Mouse (Mus musculus) erythroblast, adult 5-6 weeks (primary cell): ENCODE data around the gene Asrgl1. TPM values are rescaled to one million over a fixed set of nuclear protein-coding genes. Genes with fewer than 3 reads are reported as not detected.
"Not testable (repeated sequence)": the region's sequence is repeated elsewhere in the genome, so short reads cannot be mapped to it uniquely, and the experiment has no call there.

Experiments
- ATAC-seq: replicated peaks from 2 replicates; pipeline ENCODE4 v1.8.0; 2016; ENCODE audit warnings: moderate number of reproducible peaks, mild to moderate bottlenecking, moderate TSS enrichment, inconsistent platforms; ENCODE audit not compliant: poor library complexity, low FRiP score, severe bottlenecking
- total RNA-seq, 2 experiments: library from RNA; stranded (forward) in 1 of 2; stranded (reverse) in 1 of 2; fragments of 150-400 nt in 1 of 2; fragments of 200-764, 138-1000 nt in 1 of 2; gene quantifications; 2 replicates each; pipeline versions ENCODE4 v1.2.3 to v1.2.4; 2015 to 2017; ENCODE audit warnings: low replicate concordance in 2 of 2

Asrgl1 gene
- total RNA-seq, 2 experiments from 2014 or later = 2.1 to 5.1 TPM

DNA sequence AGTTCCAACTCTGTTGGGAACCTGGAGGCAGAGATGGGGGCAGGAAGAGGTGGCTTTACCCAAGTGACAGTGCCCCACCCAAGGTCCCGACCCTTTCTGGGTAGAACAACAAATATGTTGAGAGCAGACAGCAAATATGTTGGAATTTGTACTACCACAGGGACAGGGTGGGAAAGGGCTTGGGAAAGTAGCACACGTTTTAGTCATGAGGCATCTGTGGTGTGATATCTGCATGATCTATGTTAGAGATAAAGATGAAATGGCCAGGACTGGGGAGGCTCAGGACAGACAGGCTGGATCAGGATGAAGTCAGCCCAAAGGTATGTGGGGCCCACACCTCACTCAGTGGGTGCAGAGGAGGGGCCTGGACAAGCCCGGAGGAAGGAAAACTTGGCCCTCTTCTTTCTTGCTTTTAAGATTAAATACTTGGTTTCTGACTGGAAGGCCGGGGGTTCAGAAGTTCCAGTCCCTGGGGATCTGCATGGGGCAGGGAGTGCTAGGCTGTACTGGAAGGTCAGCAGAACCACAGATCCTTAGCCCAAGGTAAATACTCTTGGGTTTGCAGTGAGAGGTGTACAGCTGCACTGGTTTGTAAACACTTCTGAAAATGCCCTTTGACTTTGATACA is 28.6 kb downstream of the Asrgl1 start:
- ATAC-seq = no peak

DNA sequence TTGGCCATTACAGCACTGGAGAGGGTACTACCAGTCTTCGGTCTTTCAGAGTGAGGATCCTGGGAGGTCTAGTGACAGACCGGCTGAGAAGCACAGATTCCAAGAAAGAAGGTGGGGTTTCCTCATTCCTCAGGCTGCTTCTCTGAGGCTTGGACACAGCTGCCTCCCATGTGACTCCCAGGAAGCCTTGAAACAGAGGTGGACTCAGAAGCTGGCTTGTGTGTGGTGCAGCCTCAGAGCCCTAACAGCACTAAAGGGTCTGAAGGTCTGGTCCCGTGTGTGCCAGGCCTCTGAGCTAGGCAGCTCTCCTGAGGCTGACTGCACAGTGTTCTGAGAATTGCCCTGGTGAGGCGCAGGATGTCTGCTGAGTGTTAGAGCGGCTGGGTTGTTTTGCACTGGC is 29.3 kb downstream of the Asrgl1 start:
- ATAC-seq = no peak

DNA sequence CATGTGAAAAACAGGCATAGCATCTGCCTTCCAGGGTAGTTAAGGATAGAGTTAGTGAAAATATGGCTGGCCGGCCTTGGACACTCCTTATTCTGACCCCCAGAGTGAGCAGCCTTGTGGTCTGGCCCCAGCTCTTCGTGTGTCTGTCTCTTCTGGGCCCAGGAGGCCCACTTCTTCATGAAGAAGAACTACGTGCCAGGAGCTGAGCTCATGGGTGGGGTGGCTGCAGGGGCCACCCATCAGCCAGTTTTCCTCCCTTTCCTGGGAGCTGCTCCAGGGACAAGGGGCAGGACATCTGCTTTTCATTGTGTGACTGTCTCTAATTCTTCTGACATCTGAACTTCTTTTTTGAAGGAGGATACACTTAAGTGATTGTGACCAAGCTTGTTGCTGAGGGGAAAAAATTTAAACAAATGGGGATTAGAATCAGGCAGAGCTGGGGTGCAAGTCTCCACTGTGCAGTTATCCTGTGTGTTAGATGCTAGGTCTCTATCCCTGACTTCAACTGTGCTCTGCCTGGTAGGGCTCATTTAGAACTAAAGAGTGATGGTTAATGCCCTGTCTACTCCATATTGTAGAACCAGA is 30.2 kb downstream of the Asrgl1 start:
- no peak for ATAC-seq

DNA sequence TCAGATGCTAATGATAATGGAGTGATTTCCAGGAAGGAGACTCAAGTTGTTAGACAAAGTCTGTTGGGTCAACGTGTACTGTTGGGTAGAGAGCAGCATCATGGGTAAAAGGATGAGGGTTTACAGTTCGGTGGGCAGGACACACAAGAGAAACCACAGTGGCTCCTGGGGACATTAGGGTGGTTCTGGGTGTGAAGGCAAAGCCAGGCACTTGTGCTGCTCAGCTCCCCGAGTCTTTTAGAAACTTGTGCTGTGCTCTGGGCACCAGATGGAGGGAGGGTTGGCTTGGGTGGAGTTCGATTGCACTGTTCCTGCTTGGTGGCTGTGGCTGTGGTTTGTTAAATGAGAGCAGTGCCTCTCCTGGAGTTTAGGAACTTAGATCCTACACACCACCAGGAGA is 31.4 kb downstream of the Asrgl1 start:
- ATAC-seq = no peak

DNA sequence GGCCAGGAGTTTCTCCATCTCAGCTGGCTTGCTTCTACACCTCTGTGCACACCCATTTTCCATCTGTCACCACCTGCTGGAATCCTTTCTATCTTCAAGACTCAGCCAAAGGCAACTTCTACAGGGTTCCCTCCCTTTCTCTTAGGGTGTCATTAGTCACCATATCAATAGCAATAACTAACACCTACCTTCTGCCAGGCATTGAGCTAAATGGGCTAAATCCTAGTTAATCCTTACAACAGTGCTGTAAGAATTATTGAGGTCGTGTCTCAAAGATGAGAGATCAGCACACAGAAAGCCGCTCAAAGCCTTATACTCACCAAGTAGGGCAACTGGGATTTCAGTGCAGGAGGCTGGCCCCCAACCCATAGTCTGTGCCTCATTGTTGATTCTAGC is 34.4 kb downstream of the Asrgl1 start:
- ATAC-seq = no peak

DNA sequence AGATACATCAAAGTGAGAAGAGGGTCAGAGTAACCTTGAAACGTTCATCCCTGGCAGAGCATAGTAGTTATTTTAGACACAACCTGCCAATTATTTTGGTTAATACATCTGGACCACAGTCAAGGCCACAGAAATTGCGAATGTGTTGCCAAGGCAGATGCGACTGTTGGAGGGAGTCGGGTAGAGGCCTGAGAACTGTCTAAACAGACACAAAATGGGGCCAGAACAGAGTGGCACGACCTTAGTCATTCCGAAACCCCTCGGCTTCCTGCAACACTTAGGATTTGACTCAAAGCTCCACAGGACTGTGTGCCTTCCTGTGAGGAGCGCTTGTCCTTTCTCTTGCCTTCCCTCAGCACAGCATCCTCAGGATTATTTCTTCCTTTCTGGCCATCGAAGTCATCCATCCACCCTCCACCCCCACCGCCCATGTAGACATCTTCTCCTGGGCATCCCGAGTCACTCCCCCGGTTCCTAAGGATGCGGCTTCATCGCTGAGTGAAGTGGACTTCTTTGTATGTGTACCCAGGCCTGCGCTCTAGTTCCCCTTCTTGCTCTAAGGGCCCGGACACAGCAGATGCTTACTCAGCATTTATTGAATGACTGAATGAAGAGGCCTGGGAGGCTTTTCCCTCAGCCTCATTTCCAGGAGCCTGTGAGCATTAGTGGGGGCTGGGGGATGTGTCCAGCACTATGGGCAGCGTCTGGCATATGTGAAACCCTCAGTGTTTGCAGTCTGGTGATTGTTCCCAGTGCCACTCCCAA is 35.0 kb downstream of the Asrgl1 start:
- no peak for ATAC-seq

DNA sequence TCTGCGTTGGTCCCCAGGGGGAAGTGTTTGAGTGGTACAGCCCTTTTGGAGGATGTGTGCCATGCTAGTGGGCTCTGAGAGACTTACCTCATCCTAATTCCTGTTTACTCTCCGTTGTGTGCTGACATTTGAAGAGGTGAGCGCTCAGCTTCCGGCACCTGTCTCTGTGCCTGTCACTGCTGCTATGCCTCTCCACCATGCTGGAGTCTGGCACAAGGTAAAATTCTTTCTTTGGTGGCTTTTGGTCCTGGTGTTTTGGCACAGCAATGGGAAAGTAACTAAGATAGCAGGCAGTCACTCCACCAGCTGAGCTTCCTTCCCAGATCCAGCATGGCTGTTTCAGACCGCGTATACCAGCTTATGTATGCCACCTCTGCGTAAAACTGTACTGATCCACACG is 35.7 kb downstream of the Asrgl1 start:
- no peak for ATAC-seq

DNA sequence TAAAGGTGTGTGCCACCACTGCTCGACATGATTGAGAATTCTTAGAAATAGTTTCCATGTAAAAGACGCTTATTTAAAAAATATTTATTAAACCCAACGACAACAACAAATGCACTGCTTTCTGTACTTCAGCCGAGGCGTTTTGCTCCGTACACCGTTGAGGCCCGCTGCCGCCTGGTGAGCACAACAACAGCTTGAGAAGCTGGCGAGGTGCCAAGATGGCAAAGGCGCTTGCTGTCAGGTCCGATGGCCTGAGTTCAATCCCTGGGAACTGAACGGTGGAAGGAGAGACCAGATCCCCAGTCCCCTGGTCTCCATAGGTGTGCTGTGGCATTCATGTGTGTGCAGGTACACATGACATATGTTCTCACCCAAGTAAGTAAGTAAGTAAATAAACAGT is 38.0 kb downstream of the Asrgl1 start:
- no peak for ATAC-seq

DNA sequence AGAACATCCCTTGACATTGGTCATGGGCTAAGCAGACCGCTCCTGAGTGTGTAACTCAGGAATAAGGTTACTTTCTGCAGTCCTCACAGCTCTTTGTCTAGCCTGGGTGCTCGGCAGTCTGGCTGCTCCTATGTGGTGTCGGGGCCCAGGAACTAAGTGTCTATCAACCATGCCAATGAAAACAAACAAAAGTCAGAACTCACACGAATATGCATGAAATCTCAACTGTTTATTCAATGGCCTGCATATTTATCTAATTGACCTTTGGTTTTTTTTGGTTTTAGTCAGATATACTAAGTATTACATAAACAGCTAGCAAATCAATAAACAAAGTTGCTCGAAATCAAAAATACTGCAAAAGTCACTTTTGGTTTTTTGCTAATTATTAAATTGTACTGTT is 40.3 kb downstream of the Asrgl1 start:
- ATAC-seq = no peak

DNA sequence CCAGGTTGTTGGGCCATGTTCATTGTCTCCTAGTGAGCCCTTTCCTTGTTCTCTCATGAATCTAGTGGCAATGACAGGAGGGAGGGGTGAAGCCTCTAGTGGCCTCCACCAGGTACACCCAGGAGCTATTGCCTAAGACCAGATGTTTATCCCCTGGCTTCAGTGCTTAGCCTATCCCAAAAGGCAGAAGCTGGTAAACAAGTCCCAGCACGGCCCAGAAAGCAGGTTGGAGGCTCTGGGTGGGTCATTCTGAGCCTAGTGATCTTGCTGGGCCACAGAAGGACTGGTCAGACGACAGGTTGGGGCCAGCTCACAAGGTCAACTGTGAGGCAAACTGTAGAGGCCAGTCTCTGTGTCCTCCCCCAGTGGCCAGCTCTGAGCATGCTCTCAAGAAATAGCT is 44.7 kb downstream of the Asrgl1 start:
- no peak for ATAC-seq

DNA sequence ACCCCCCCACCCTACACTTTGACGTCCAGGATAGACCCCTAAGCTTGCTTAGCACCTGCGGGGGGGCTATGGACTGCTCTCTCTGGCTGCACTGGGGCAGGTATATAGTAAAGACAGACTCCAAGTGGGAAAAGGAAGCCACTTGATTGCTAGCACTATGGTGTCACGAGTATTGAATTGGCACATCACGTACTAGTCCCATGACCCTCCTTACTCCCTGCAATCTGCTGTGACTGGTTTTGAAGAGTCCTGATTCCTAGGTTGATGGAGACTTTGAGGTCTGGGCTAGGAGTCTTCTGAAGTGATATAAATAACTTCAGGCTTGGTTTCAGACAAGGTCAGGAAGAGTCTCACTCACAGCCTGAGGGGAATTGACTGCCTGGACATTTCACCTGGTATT is 45.2 kb downstream of the Asrgl1 start:
- no peak for ATAC-seq

DNA sequence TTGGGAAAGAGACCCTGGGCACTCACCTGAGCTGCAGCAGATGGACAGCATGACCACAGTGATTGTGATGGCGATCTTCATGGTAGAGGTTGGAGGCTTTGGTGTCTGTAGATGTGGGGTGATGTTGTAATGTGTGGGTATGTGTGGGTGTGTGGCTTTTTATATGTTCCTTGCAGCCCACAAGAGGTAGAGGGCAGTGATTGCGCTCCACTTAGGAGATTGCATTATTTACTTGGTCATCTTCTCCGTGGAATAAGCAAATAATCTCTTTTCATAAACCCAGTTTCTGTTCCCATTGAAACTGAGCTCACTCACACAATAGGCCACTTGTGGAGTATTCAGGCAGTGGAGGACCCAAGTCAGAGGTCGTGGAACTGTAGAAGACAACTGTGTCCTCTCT is 47.6 kb downstream of the Asrgl1 start, which contains the start of gene Scgb1a1:
Scgb1a1 (minus strand) TSS at position 138 of the 400 bp plus-strand sequence.
- no peak for ATAC-seq

DNA sequence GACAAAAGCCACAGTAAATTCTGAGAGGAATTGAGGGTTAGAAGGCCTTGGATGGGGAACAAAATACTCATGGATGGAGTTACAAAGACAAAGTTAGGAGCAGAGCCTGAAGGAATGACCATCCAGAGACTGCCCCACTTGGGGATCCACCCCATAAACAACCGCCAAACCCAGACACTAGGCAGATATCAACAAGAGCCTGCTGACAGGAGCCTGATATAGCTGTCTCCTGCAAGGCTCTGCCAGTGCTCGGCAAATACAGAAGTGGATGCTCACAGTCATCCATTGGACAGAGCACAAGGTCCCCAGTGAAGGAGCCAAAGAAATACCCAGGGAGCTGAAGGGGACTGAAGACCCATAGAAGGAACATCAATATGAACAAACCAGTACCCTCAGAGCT is 51.5 kb downstream of the Asrgl1 start:
- ATAC-seq = not testable (repeated sequence)

DNA sequence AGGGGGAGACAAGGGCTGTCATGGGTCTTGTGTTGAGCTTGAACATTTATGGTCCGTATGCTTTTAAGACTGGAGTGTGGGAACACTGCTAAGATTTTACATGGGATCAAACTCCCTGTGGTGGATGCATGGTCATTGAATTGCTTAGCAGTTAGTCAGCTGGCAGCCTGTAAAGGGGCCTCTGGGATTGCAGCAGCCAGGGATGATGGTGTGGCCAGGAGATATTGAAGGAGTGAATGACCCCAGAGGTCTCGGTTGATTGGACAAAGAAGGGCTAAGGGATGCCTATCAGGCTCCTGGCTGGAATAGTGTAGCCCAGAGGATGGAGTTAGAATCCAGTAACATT is 52.5 kb downstream of the Asrgl1 start:
- no peak for ATAC-seq

DNA sequence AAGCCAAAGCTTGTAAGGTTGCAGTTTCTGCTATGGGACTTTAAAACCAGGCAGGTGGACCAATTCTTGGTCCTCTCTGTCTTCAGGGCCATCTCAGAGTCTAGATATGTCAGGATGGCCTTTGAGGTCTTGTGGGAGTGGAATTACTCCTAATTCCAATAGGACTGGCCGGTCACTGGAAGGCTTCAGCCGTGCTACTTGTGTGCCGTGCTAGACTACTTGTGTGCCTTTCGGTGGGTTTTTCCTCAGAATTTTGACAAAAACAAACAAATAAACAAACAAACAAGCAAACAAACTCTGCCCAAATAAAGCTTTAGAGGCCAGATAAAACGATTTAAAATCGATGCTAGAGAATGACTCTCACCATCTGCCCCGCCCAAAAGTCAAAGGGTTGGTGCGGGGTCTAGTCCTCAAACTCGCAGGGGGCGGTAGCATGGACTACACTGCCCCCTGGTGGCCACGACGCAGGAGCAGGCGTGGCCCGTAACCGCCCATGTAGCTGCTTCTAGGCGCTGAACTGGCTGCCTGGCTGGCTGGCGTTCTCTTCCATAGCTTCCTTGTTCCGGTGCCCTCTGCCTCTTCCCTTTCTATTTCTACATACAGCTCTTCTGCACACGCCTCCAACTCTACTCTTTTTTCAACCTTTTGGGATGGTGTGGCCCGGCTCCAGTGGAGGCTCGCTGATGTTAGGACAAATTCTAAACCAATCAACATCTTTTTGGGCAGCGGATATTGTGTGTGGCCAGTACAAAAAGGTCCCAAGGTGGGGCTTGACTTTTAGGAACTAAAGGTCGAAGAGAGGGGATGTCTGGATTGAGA is 53.0 kb downstream of the Asrgl1 start:
- peak; percentile 91 for ATAC-seq

DNA sequence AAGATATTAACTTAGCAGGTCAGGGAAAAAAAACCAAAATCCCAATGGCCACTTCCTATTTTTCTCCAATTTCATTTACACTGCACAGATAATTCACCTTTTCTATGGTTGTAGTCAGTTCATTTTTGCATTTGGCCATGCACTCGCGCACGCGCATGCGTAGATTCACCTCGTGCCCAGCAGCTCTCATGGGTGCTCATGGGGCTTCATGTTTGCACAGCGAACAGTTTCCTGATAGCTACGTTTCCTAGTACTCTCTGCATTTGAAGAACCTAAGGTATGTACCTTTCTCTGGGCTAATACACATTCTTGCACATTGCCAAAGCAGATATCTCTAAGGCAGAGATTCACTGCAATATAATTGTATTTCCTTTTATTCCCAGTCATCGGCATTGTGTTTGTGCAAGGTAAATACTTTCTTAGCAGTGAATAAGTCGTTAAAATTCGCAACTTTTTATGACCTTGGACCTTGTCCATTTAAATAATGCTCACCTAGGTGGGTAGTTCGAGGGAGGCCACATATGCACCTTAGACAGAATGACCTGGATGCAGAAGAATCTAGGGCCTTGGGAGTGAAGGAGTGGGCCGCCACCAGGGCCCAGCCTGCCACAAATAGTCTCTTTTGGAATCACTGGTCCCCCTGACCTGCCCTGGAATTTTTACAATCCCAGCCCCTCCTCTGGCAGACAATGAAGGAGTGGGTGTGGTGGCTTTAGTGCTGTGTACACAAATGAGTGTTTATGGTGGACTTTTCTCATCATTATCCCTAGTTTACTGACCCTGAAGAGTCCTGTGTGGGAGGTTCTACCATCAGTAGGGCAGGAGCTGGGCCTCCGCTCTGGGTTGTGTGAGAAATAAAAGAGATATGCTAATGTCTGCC is 53.9 kb downstream of the Asrgl1 start:
- no peak for ATAC-seq

DNA sequence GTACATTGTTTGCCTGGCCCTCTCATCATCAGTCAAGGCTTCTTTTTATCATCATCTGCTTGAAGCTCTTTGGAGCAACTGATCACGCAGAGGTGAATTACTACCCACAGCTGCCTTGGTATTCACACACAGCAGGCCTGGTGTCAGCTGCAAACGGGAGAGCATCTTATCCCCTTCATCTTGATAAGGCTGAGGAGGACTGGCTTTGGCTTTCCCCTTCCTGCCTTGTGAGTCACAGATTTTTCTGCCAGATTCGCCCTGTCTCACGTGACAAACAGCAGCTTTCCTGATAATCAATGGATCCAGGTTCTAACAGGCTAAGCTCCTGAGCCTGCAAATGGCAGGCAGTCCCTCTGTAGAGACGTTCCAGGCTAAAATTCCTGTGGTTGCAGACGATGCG is 55.5 kb downstream of the Asrgl1 start:
- ATAC-seq = no peak

DNA sequence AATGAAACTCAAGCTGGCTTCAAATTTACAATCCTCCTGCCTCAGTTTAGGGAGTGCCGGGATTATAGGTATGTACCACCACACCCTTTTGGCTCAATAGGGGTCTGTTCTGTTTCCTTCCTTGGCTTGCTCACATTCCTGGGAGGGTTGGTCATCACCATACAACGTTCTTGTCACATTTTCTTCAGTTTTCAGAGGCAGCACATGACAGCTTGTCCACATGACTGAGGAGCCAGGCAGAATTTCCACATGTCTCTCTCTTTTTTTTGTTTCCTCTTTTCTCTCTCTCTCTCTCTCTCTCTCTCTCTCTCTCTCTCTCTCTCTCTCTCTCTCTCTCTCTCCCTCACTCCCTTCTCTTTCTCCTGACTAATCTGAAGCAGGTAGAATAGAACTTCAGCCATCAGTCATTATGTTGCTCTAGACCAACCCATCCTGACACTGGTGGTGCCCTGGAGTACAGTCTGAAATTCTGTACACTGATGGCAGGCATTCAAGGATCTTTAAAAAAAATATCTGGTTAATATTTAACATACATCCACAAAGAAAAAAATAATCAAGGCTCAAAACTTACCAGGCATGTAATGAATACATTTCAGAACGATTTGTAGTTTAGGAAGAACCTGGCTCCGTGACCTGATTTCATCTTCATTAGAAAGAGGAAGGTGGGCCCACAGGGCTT is 58.3 kb downstream of the Asrgl1 start:
- ATAC-seq = no peak

DNA sequence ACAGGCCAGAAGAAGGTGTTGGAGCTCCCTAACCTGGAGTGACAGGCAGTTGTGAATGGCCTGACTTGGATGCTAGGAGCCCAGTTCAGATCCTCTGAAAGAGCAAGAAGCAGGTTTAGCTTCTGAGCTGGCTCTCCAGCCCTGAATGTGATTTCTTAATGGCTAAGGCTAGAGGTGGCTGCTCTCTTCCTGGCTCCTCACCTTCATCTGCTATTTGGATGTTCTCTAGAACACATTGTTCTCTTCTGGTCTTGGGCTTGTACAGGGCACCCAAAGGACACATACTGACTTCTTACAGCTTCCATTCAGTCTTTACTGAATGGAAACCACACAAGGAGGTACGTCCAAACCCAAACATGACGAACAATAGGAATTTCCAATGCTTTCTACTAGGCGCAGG is 59.4 kb downstream of the Asrgl1 start:
- no peak for ATAC-seq
